Mouse (Mus musculus): ENCODE data around the gene Mylip. TPM values are rescaled to one million over a fixed set of nuclear protein-coding genes. Genes with fewer than 3 reads are reported as not detected.

The Mylip gene
- total RNA-seq, 4 experiments from 2014 or later = 19.9 to 29.6 (median 24.4) TPM

DNA sequence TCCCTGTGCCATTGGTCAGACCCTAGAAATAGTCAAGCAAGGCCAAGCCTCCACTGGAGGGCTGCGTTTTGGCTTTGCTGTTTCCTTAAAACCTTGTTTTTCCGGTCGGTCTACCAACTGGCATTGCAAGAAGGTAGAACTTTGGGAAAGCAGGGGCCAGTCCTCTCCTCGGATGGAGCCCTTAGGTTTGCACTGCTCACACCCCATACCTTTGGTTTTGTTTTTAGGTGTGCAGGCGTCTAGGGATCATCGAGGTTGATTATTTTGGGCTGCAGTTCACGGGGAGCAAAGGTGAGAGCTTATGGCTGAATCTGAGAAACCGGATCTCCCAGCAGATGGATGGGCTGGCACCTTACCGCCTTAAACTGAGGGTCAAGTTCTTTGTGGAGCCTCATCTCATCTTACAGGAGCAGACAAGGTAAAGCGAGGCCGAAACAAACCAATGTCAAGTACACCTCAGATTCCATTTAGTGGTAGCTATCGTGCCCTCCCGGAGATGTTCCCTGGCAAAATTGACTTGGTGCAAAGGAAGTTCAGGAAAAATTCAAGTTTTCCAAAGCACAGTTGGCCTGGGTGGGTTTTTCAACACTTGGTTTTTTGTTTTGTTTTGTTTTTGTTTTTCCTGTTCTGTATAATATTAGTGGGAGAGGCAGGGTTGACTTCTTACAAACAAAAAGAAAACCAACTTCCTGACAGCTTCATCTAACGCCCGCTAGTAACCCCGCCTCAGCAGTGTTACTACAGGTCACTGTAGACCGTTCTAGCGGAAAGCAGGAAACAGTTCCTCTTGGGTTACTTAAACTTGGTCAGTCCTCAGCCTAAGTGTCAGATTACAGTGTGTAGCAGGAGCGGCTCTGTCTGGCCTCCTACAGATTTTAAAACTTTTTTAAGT lies 1.7 kb downstream of the Mylip start:
- DNase-seq (ENCODE audit: low spot score in 2 of 2) = no peak

DNA sequence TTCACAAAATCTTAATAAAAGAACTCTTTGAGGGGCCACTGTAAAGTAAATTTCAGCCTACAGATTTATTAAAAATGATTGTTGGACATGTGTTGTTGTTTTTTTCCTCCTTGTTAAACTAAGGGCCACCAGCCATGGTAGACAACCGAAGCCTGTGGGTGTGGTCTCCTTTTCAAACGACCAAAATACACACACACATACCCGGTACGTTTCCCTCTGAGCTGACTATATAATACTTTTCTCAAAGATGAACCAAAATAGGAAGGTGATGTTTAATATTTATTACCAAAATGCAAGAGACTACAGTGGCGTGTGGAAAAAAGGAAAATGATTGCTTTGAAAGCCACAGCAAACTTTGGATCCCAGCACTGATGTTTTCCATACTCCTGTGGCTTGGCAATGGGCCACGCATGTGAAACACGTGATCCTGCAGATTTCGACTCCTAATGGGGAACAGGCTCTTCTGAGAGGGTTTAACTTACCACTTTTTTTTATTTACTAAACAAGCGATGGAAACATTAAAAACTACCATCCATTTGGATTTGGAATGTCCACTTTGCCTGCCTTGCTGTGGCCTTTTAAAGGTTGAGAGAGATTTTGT lies 2.4 kb downstream of the Mylip start:
- DNase-seq (ENCODE audit: low spot score in 2 of 2) = no peak

- DNase-seq (ENCODE audit: low spot score in 2 of 2) = no peak
Measured at GRCm38 (mm10) chr13:45394221-45394768, 4.8 kb downstream of the Mylip start.

DNA sequence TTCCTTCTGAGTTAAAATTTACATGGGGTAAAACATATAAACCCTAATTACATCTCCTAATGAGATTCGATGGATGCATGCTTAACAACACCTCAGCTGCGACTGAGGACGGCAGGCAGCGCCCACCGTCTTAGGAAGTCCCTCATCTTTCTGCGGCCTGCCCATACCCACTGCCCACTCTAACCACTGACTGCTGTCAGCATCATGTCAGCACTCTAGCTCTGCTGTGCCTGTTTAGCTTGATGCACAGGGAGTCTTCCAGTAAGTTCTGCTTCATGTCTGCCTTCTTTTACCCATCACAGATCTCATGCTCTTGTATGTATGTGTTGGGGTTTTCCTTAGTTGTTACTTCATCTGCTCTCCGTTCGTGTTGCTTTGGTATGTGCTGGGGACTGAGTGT lies 7.2 kb downstream of the Mylip start:
- DNase-seq (ENCODE audit: low spot score in 2 of 2) = no peak

DNA sequence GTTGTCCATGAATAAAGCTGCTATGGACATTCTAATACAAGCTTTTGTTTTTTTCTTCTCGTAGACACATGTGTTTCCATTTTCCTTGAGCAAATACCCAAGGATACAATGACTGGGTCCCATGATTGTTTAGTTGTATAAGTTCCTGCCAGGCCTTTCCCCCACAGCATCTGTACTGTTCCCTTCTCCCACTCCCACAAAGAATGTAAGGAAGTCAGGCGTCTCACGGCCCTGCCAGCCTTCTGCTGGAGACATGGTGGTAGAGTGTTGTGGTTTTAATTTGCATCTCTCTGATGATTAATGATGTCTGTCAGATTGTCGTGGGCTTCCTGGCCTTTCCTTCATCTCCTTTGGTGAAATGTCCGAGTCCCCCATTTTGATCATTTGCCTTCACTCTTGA lies 7.7 kb downstream of the Mylip start:
- DNase-seq (ENCODE audit: low spot score in 2 of 2) = peak in 1 of 2 experiments; percentile 32

DNA sequence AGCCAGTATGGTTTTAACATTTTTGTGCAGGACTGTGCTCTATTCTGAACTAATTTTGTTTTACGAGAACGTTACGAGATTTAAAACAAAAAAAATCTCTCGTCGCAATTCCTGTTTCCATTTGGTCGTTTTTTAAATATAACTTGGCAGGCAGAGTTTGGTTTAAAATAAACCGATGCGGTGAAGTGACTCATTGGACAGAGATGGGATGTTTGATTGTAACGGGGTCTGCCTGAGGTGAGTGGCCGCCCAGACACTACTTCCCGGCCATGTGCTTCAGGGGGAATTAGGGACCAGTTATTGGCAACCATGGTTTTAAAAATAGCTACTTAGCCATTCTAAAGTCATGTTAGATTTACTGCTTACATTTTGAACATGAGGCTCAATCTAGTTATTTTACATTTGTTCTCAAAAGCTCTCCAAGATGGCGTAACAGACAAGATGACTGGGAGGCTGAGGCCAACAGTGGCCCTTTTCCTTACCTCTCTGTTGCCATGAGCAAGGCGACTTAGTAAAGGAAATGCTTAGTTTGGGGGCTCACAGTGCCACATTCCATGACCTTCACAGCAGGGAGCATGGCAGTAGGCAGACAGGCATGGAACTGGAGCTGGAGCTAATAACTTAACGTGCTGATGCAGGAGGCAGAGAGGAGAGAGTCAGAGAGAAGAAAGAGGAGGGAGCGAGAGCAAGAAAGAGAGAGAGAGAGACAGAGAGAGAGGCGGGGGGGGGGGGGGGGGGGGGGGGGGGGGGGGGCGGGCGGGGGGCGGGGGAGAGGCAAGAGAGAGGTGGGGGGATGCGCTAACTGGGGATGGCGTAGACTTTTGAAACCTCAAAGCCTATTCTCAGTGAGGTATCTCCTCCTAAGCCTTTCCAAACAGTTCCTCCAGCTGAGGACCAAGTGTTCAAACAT lies 8.6 kb downstream of the Mylip start:
- no peak for DNase-seq (ENCODE audit: low spot score in 2 of 2)

DNA sequence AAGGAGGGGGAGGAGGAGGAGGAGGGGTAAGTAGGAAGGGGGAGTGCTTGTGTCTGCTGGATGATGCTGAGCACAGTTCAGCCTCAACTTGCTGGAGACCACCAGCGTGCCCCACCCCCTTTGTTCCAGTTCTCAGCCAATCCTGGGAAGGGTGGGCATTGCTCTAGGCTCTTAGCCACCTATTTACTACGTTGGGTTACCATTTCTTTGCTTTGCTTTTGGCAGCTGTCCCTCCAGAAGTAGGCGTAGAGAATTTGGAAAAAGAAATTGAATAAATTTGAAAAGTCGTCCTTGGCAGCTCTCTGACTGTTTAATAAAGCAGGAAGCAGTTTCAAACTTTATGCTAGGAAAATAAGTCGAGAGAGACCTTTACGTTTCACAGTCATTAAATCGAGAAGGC lies 11.2 kb downstream of the Mylip start:
- DNase-seq (ENCODE audit: low spot score in 2 of 2) = no peak

- no peak for DNase-seq (ENCODE audit: low spot score in 2 of 2)
Measured at GRCm38 (mm10) chr13:45401816-45402215, 12.3 kb downstream of the Mylip start.

DNA sequence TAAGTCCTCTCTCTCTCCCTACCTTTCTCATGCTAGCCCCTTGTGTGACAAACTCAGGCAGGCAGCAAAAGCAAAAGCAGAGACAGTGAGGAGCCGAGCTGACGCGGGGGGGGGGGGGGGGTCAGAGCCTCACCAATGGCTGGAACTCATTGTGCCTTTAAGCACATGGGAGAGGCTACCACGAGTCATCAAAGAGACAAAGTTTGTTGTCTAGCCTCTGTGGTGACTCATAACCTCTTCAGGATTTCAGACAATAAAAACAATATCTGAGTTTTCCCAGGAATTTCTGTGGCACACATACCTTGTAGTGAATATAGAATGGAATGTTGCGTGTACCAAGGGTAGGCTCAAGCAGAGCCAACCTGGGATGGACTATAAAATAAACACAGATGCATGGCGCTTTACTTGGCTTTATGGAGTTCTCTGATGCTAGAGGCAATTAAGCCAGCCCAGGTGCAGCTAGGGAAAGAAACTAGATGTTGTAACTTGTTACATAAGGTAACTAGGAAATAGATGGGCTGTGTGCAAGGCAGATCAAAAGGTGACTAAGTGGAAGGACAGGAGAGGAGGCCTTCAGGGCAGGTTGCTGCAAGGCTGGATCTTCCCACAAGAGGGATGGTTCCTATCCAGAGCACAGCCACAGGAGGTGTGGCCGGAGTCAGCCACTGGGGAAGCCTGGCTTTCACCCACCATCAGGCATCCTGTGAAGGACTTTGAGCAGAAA lies 12.9 kb downstream of the Mylip start:
- no peak for DNase-seq (ENCODE audit: low spot score in 2 of 2)

DNA sequence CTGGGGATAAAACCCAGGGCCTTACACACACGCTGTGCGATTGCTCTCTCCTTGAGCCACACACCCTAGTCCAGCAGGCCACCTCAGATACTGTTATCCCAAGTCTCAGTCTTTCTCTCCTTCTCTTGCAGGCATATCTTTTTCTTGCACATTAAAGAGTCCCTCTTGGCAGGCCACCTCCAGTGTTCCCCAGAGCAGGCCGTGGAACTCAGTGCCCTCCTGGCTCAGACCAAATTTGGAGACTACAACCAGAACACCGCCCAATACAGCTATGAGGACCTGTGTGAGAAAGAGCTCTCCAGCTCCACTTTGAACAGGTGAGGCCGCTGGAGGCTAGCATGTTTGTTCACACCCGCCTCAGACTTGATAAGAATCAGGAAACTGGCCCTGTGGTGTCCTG lies 14.7 kb downstream of the Mylip start:
- DNase-seq (ENCODE audit: low spot score in 2 of 2) = no peak

- DNase-seq (ENCODE audit: low spot score in 2 of 2) = no peak
Measured at GRCm38 (mm10) chr13:45405194-45405810, 15.8 kb downstream of the Mylip start.

- DNase-seq (ENCODE audit: low spot score in 2 of 2) = no peak
Measured at GRCm38 (mm10) chr13:45406289-45406688, 16.7 kb downstream of the Mylip start.

GRCm38 (mm10) chr13:45406703-45407102 lies 17.2 kb downstream of the Mylip start:
- DNase-seq (ENCODE audit: low spot score in 2 of 2) = no peak

GRCm38 (mm10) chr13:45410936-45411335 lies 21.4 kb downstream of the Mylip start:
- DNase-seq (ENCODE audit: low spot score in 2 of 2) = no peak

GRCm38 (mm10) chr13:45413066-45413465 lies 23.5 kb downstream of the Mylip start:
- no peak for DNase-seq (ENCODE audit: low spot score in 2 of 2)

DNA sequence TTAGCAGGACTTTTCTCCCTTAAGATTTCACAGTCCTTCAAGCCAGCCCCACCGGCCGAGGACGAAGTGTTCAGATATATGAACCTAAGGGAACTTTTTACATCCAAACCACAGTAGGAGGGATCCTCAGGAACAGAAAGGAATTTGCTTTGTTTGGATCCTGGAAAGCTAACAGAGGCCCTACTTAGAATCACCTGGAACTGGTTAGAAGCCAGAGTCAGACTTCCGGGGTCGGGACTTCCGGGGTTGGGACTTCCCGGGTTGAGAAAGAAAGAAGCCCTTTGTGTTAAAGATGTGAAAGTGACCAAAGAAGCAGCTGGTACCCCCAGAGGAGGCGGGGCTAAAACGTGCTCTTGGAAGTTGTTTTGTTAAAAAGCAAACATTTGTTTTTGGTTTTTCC lies 24.5 kb downstream of the Mylip start:
- no peak for DNase-seq (ENCODE audit: low spot score in 2 of 2)

- no peak for DNase-seq (ENCODE audit: low spot score in 2 of 2)
Measured at GRCm38 (mm10) chr13:45416621-45417057, 27.1 kb downstream of the Mylip start.

DNA sequence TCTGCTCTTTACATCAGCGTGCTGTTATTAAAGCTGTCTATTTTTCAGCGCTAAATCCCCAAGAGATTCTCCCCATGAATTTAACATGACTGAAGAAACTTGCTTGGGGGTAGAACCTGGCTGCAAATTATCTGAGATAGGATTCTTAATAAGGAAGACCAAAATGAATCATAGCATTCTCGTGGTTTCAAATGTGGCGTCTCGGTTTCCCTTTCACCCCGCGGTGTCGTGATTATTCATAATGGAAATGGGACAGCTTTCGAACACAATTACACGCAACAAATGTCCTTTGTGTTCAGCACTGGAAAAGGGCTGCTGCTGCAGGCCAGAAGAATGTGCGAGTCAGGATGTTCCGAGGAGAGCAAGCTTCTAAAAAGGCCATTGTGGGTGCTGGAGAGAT lies 29.4 kb downstream of the Mylip start:
- DNase-seq (ENCODE audit: low spot score in 2 of 2) = no peak

DNA sequence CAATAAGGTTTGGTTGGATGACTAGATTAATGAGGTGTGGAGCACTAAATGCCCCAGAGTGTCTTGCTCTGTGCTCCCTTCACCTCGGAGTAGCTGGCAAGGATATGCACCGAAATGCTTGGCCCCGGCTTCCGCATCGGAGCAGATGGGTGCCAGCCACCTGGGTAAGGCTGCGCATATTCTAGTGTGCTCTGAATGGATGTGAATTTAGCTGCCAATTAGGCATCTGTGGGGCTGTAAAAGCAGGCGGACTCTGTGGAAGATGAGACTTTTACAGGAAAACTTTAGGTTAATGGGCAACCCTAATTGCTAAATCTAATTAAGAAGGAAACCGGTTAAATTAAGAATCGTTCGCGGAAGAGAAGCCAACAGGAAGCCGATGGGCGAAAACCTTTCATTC lies 32.7 kb downstream of the Mylip start:
- no peak for DNase-seq (ENCODE audit: low spot score in 2 of 2)

GRCm38 (mm10) chr13:45422709-45423108 lies 33.2 kb downstream of the Mylip start:
- DNase-seq (ENCODE audit: low spot score in 2 of 2) = no peak

Data from layer of hippocampus, adult 8-10 months (tissue).